Mouse (Mus musculus): ENCODE measurements around the gene Ube2d3.

- TF ChIP-seq MAX (IDR thresholded peaks at IDR 0.05; ENCODE audit: low read length) (no peak), POLR2A (IDR thresholded peaks at IDR 0.05; ENCODE audit: low read depth, low read length) (no peak), MYC (IDR thresholded peaks at IDR 0.05; ENCODE audit: low read depth, low read length) (no peak), JUND (conservative IDR thresholded peaks at IDR 0.05; ENCODE audit: low read depth, low read length) (no peak), CHD1 (IDR thresholded peaks at IDR 0.05; ENCODE audit: low read depth, low read length) (no peak), CTCF (conservative IDR thresholded peaks at IDR 0.05 in 1 of 2, IDR thresholded peaks at IDR 0.05 in 1 of 2; ENCODE audit: low read depth in 2 of 2, low read length in 2 of 2) (no peak; a peak in 1 of 4 replicates), ZKSCAN1 (IDR thresholded peaks at IDR 0.05; ENCODE audit: borderline replicate concordance, low read depth, low read length) (no peak), NRF1 (IDR thresholded peaks at IDR 0.05; ENCODE audit: low read depth, low read length) (no peak), USF1 (IDR thresholded peaks at IDR 0.05; ENCODE audit: low read depth, low read length) (no peak), USF2 (conservative IDR thresholded peaks at IDR 0.05; ENCODE audit: low read depth, low read length) (no peak), MAFK (IDR thresholded peaks at IDR 0.05; ENCODE audit: insufficient replicate concordance, low read length) (no peak), CHD2 (IDR thresholded peaks at IDR 0.05; ENCODE audit: low read length) (no peak)
Measured at GRCm38 (mm10) chr3:135476286-135476685, 38.3 kb downstream of the Ube2d3 start.
